Mouse (Mus musculus) kidney, postnatal 0 days (tissue): ENCODE data around the gene Rhbdf2. TPM values are rescaled to one million over a fixed set of nuclear protein-coding genes. Genes with fewer than 3 reads are reported as not detected.
A peak's percentile ranks its signal among the peaks of the same experiment; 100 is the strongest.

Experiments
- ATAC-seq: fragments of 200-750 bp; cut with Nextera tagmentation; replicated peaks from 2 replicates; pipeline ENCODE4 v1.8.0; 2017; ENCODE audit warnings: low read depth, moderate number of reproducible peaks, moderate TSS enrichment, moderate library complexity; ENCODE audit not compliant: low FRiP score
- DNase-seq: peaks from one replicate; pipeline ENCODE4 v3.0.0-alpha.2; 2016; ENCODE audit warnings: low spot score
- H3K27ac ChIP-seq: fragments of 300-500 bp; sonication (generic); 2 replicates; pipeline ENCODE4 v1.5.1; 2014; ENCODE audit warnings: mild to moderate bottlenecking
- H3K27me3 ChIP-seq: fragments of 300-500 bp; sonication (generic); 2 replicates; pipeline ENCODE4 v1.6.1; 2014; ENCODE audit warnings: low read length, mixed read lengths; ENCODE audit not compliant: insufficient read depth
- H3K36me3 ChIP-seq: fragments of 300-500 bp; sonication (generic); 2 replicates; pipeline ENCODE4 v1.6.1; 2014; ENCODE audit warnings: low read length, mixed read lengths; ENCODE audit not compliant: insufficient read depth
- H3K4me1 ChIP-seq: fragments of 300-500 bp; sonication (generic); replicated peaks from 2 replicates; pipeline ENCODE4 v1.6.1; 2014; ENCODE audit warnings: antibody characterized with exemption, low read length, mixed read lengths; ENCODE audit not compliant: insufficient read depth
- H3K4me2 ChIP-seq: fragments of 300-500 bp; sonication (generic); 2 replicates; pipeline ENCODE4 v1.6.1; 2014; ENCODE audit warnings: mild to moderate bottlenecking, low read length, moderate library complexity, mixed read lengths
- H3K4me3 ChIP-seq: fragments of 300-500 bp; sonication (generic); replicated peaks from 2 replicates; pipeline ENCODE4 v1.5.1; 2014; ENCODE audit warnings: low read depth, low read length
- H3K9ac ChIP-seq: fragments of 300-500 bp; sonication (generic); 2 replicates; pipeline ENCODE4 v1.6.1; 2014; ENCODE audit warnings: low read depth, low read length
- H3K9me3 ChIP-seq: fragments of 300-500 bp; sonication (generic); replicated peaks from 2 replicates; pipeline ENCODE4 v1.6.1; 2016; ENCODE audit warnings: low read length, inconsistent platforms, mixed read lengths
- CTCF ChIP-seq: IDR thresholded peaks from 2 replicates; pipeline ENCODE4 v1.5.1; 2016; ENCODE audit warnings: antibody characterized with exemption, low read depth, mild to moderate bottlenecking, moderate library complexity
- WGBS: fragments of 180-500 bp; shearing (Covaris S2); extraction: QIAGEN DNeasy Blood & Tissue Kit; methylation state at CpG from one replicate; pipeline ENCODE4 v1.1.7; 2014; 5-methylcytosine and 5-hydroxymethylcytosine counted together
- polyA plus RNA-seq: library from polyadenylated mRNA; unstranded; fragments of >200 nt; fragmentation: Nextera tagmentation; extraction: Ambion mirVana; gene quantifications from 2 replicates; pipeline ENCODE4 v1.2.1, GENCODE M21; 2015

The Rhbdf2 gene
- polyA plus RNA-seq, 1 experiment from 2014 or later: 9.0 TPM

DNA sequence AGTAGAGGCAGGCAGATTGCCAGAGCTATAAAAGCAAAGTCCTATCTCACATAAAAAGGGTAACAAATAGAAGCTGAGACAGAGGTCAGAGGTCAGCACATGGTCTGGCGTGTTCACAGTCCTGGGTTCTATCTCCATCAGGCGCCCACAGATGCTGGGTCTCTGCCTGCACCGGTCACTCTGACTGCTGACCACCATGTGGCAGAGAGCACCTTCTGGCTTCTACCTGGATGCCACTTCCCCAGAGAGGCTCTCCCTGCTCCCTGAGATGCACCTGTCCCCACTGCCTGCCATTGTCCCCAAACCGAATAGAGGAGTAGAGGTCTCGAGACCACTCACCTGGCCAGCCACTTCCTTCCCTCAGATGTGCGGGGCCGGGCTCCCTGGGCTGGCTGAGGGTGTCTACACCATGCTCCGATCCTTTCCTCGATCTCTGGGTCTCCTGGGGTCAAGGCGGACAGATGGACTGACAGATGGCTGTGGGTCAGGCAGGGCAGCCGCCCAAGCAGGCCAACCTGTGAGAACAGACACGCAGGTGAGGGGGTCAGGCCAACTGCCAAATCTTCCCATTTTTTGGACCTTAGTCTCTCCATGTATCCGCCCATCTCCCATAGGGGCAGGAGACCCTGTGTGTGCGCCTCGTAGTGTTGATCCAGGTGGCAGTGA is 16.7 kb downstream of the Rhbdf2 start:
- H3K4me2 ChIP-seq: no peak overlapping the region
- no peak overlapping the region for H3K9ac ChIP-seq
- no peaks in the 10 kb centered on the region for H3K9me3 ChIP-seq
- TF ChIP-seq CTCF: no peak
- no peak overlapping the region for H3K4me3 ChIP-seq
- WGBS: 82% methylated on average over 15 of the region's 15 CpGs
- no peaks in the 10 kb centered on the region for H3K4me1 ChIP-seq
- H3K27ac ChIP-seq: no peak overlapping the region
- no peaks in the 10 kb centered on the region for H3K27me3 ChIP-seq
- DNase-seq: no peak
- ATAC-seq: no peak
- peaks cover 9% of the 10 kb centered on the region; the same call in 1 of the 2 replicates for H3K36me3 ChIP-seq

DNA sequence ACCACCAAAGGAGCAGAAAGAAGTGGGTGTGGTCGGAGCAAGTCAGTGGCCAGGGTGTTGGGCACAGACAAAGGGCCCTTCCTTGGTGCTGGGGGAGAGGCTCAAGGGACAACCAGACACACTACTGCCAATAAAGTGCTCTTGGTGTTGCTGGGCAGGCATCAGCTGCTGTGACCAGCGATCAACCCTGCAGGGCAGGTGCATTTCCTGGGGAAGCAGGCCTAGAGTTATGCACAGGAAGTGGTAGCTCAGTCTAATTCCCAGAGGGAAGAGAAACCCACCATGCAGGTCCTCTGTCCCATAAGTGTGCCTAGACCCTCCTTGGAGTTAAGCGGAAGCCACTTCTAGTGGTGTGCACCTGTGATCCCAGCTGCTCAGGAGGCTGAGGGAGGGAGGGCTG is 19.1 kb downstream of the Rhbdf2 start:
- peaks cover 23% of the 10 kb centered on the region; the same call in 1 of the 2 replicates for H3K36me3 ChIP-seq
- WGBS: 81% methylated on average over 3 of the region's 3 CpGs
- ATAC-seq: no peak
- no peak for TF ChIP-seq CTCF
- H3K4me1 ChIP-seq: no peaks in the 10 kb centered on the region
- DNase-seq: no peak
- H3K27ac ChIP-seq: no peak overlapping the region
- no peak overlapping the region for H3K9ac ChIP-seq
- no peak overlapping the region for H3K4me2 ChIP-seq
- H3K4me3 ChIP-seq: no peak overlapping the region
- H3K9me3 ChIP-seq: no peaks in the 10 kb centered on the region
- H3K27me3 ChIP-seq: no peaks in the 10 kb centered on the region

DNA sequence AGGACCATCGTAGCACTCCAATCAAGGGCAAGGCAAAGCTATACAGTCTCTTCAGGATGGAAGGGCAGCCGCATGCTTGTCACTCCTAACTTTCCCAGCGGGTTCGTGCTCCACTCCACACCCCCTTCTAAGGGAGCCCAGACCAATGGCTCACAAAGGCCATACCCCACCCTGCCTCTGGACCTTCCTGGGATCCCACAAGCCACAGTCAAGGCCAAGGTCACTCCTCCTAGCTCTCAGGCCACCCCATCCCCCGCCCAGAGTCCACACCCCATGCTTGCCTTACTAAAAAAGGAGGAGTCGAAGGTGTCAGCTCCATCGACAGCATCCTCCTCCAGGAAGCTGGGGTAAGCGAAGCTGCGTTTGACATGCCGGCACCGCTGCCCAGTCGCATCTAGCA is 22.7 kb downstream of the Rhbdf2 start:
- DNase-seq (no peak), ATAC-seq (no peak)
- Histone ChIP-seq H3K27me3 (no peaks in the 10 kb centered on the region), H3K36me3 (peaks cover 36% of the 10 kb centered on the region; the same call in 1 of the 2 replicates), H3K9me3 (no peaks in the 10 kb centered on the region), H3K27ac (no peak overlapping the region), H3K4me1 (no peaks in the 10 kb centered on the region), H3K4me2 (no peak overlapping the region), H3K9ac (no peak overlapping the region), H3K4me3 (no peak overlapping the region)
- 85% methylated on average over 12 of the region's 12 CpGs for WGBS
- TF ChIP-seq CTCF: no peak

- H3K9me3 ChIP-seq: no peaks in the 10 kb centered on the region
- no peak overlapping the region for H3K9ac ChIP-seq
- TF ChIP-seq CTCF: peak; percentile 60
- H3K27me3 ChIP-seq: no peaks in the 10 kb centered on the region
- DNase-seq (no peak), ATAC-seq (no peak)
- peaks cover 42% of the 10 kb centered on the region; the same call in 1 of the 2 replicates for H3K36me3 ChIP-seq
- no peak overlapping the region for H3K27ac ChIP-seq
- H3K4me2 ChIP-seq: no peak overlapping the region
- H3K4me1 ChIP-seq: no peaks in the 10 kb centered on the region
- 94% methylated on average over 10 of the region's 10 CpGs for WGBS
- no peak overlapping the region for H3K4me3 ChIP-seq
Measured at GRCm38 (mm10) chr11:116603339-116603738, 23.5 kb downstream of the Rhbdf2 start.

DNA sequence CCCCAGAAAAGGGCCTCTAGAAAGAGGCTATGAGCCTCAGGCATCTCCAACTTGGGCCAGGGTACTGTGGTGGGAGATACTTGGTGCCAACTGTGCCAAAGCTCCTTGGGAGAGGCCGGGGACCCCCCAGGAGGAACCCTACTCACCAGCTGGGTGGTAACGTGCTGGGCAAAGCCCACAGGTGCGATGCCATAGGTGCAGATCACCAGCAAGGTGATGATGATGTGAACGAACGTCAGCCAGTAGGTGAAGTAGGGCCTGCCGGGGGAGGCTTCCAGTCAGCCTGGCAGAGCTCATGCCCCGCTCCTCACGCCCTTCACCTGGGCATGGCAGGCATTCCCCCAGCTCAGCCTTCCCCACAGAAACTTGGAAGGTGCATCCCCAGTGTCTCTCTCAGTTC is 24.8 kb downstream of the Rhbdf2 start:
- no peak overlapping the region for H3K4me3 ChIP-seq
- DNase-seq (no peak), ATAC-seq (no peak)
- no peaks in the 10 kb centered on the region for H3K27me3 ChIP-seq
- no peak overlapping the region for H3K9ac ChIP-seq
- H3K4me2 ChIP-seq: no peak overlapping the region
- WGBS: 90% methylated on average over 8 of the region's 8 CpGs
- H3K4me1 ChIP-seq: no peaks in the 10 kb centered on the region
- H3K27ac ChIP-seq: no peak overlapping the region
- H3K9me3 ChIP-seq: no peaks in the 10 kb centered on the region
- no peak for TF ChIP-seq CTCF
- H3K36me3 ChIP-seq: peaks cover 43% of the 10 kb centered on the region; the same call in 1 of the 2 replicates

GRCm38 (mm10) chr11:116601166-116601565 is 25.7 kb downstream of the Rhbdf2 start:
- 89% methylated on average over 8 of the region's 8 CpGs for WGBS
- no peak for TF ChIP-seq CTCF
- Histone ChIP-seq H3K9me3 (no peaks in the 10 kb centered on the region), H3K36me3 (peaks cover 37% of the 10 kb centered on the region; the same call in 1 of the 2 replicates), H3K4me2 (no peak overlapping the region), H3K27me3 (no peaks in the 10 kb centered on the region), H3K4me3 (no peak overlapping the region), H3K9ac (no peak overlapping the region), H3K27ac (no peak overlapping the region), H3K4me1 (no peaks in the 10 kb centered on the region)
- ATAC-seq: no peak
- DNase-seq: no peak
